Mouse (Mus musculus) intestine, postnatal 0 days (tissue): Measurements from ENCODE around the gene Dab1. TPM values are rescaled to one million over a fixed set of nuclear protein-coding genes. Genes with fewer than 3 reads are reported as not detected.
A peak's percentile ranks its signal among the peaks of the same experiment; 100 is the strongest.

Experiments used
- ATAC-seq: fragments of 200-750 bp; cut with Nextera tagmentation; 2 replicates; pipeline ENCODE4 v1.8.0; 2017; ENCODE audit warnings: mild to moderate bottlenecking, moderate TSS enrichment, moderate library complexity
- H3K27ac ChIP-seq: fragments of 300-500 bp; sonication (generic); 2 replicates; pipeline ENCODE4 v1.5.1; 2014; ENCODE audit warnings: mild to moderate bottlenecking, low read depth, low read length, moderate library complexity
- H3K27me3 ChIP-seq: fragments of 300-500 bp; sonication (generic); replicated peaks from 2 replicates; pipeline ENCODE4 v1.6.1; 2014; ENCODE audit warnings: low read length, mixed read lengths; ENCODE audit not compliant: control insufficient read depth, insufficient read depth
- H3K36me3 ChIP-seq: fragments of 300-500 bp; sonication (generic); 2 replicates; pipeline ENCODE4 v1.6.1; 2014; ENCODE audit warnings: mild to moderate bottlenecking, moderate library complexity; ENCODE audit not compliant: control insufficient read depth, insufficient read depth
- H3K4me1 ChIP-seq: fragments of 300-500 bp; sonication (generic); replicated peaks from 2 replicates; pipeline ENCODE4 v1.6.1; 2014; ENCODE audit warnings: antibody characterized with exemption, low read length, mixed read lengths; ENCODE audit not compliant: control insufficient read depth, insufficient read depth
- H3K4me2 ChIP-seq: fragments of 300-500 bp; sonication (generic); replicated peaks from 2 replicates; pipeline ENCODE4 v1.6.1; 2014; ENCODE audit warnings: low read depth, mild to moderate bottlenecking, moderate library complexity
- H3K4me3 ChIP-seq: fragments of 300-500 bp; sonication (generic); 2 replicates; pipeline ENCODE4 v1.5.1; 2014; ENCODE audit warnings: low read depth, low read length
- H3K9ac ChIP-seq: fragments of 300-500 bp; sonication (generic); 2 replicates; pipeline ENCODE4 v1.6.1; 2014; ENCODE audit warnings: mild to moderate bottlenecking, low read depth, low read length
- H3K9me3 ChIP-seq: fragments of 300-500 bp; sonication (generic); 2 replicates; pipeline ENCODE4 v1.6.1; 2016; ENCODE audit warnings: mixed run types; ENCODE audit not compliant: control insufficient read depth
- CTCF ChIP-seq: sonication (generic); IDR thresholded peaks from 2 replicates; pipeline ENCODE4 v1.5.1; 2016; ENCODE audit warnings: low read depth, mild to moderate bottlenecking, control low read depth, antibody characterized with exemption, moderate library complexity
- WGBS: fragments of 180-500 bp; shearing (Covaris S2); extraction: QIAGEN DNeasy Blood & Tissue Kit; methylation state at CpG from one replicate; pipeline ENCODE4 v1.1.7; 2014; 5-methylcytosine and 5-hydroxymethylcytosine counted together
- polyA plus RNA-seq: library from polyadenylated mRNA; unstranded; fragments of >200 nt; fragmentation: Nextera tagmentation; extraction: Ambion mirVana; gene quantifications from 2 replicates; pipeline ENCODE4 v1.2.1, GENCODE M21; 2015

Gene Dab1
- polyA plus RNA-seq, 1 experiment from 2014 or later = 61.3 TPM

DNA sequence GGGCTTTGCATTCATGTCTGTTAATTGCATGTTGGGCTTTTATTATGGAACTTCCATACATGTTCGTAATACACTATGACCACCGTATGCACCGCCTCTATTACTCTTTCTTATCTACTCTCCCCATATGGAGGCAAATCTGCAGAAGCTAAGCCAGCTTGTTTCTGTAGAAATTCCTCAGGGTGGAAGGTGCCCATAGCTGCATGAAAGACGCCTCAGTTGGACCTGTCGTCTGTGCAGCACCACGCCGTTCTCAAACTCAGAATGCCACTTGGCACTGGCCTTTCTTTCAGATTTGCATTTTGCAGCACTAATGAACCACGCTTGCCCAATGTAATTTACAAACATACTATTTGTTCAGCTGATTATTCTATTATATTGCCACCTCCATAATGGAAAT, 1150.4 kb downstream of the Dab1 start:
- no peaks in the 10 kb centered on the region for H3K36me3 ChIP-seq
- no peaks in the 10 kb centered on the region for H3K4me1 ChIP-seq
- no peaks in the 10 kb centered on the region for H3K27me3 ChIP-seq
- H3K4me3 ChIP-seq = no peak overlapping the region
- H3K4me2 ChIP-seq = no peak overlapping the region
- no peak for ATAC-seq
- no peak overlapping the region for H3K27ac ChIP-seq
- H3K9ac ChIP-seq = no peak overlapping the region
- H3K9me3 ChIP-seq = no peaks in the 10 kb centered on the region
- TF ChIP-seq CTCF = no peak
- 88% methylated on average over 8 of the region's 8 CpGs for WGBS

DNA sequence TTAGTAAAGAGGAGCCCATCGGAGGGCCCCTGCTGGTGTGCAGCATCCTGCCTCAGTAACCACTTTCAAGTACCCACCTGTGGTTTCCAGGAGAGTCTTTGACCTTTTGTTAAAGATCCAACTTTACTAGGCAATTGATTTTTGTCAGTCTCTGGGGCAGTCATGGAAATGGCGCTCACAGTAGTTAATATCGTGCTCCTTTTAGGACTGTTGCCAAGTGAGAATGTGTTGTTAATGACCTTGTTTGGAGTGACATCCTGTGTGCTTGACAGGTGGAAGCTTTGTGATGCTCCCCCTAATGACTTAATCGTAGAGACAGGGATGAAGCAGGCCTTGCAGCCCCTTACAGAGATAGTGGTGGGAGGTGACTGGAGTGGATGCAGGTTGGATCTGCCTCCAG, 1151.2 kb downstream of the Dab1 start:
- 62% methylated on average over 4 of the region's 4 CpGs for WGBS
- no peak overlapping the region for H3K9ac ChIP-seq
- no peaks in the 10 kb centered on the region for H3K9me3 ChIP-seq
- TF ChIP-seq CTCF = no peak
- no peaks in the 10 kb centered on the region for H3K4me1 ChIP-seq
- ATAC-seq = no peak
- no peak overlapping the region for H3K4me2 ChIP-seq
- H3K4me3 ChIP-seq = no peak overlapping the region
- H3K27me3 ChIP-seq = no peaks in the 10 kb centered on the region
- no peaks in the 10 kb centered on the region for H3K36me3 ChIP-seq
- no peak overlapping the region for H3K27ac ChIP-seq

- H3K4me2 ChIP-seq = no peak overlapping the region
- no peak overlapping the region for H3K27ac ChIP-seq
- H3K4me3 ChIP-seq = no peak overlapping the region
- TF ChIP-seq CTCF = no peak
- 51% methylated on average over 3 of the region's 3 CpGs for WGBS
- no peak overlapping the region for H3K9ac ChIP-seq
- no peak for ATAC-seq
- no peaks in the 10 kb centered on the region for H3K36me3 ChIP-seq
- H3K27me3 ChIP-seq = no peaks in the 10 kb centered on the region
- no peaks in the 10 kb centered on the region for H3K9me3 ChIP-seq
- no peaks in the 10 kb centered on the region for H3K4me1 ChIP-seq
Measured at GRCm38 (mm10) chr4:104775601-104776000, 1156.4 kb downstream of the Dab1 start.

GRCm38 (mm10) chr4:104779460-104779859, 1160.3 kb downstream of the Dab1 start:
- H3K36me3 ChIP-seq = no peaks in the 10 kb centered on the region
- H3K9me3 ChIP-seq = no peaks in the 10 kb centered on the region
- no peaks in the 10 kb centered on the region for H3K27me3 ChIP-seq
- TF ChIP-seq CTCF = no peak
- WGBS = 76% methylated on average over 5 of the region's 5 CpGs
- no peak overlapping the region for H3K4me2 ChIP-seq
- no peaks in the 10 kb centered on the region for H3K4me1 ChIP-seq
- ATAC-seq = no peak
- H3K9ac ChIP-seq = no peak overlapping the region
- H3K4me3 ChIP-seq = no peak overlapping the region
- no peak overlapping the region for H3K27ac ChIP-seq

DNA sequence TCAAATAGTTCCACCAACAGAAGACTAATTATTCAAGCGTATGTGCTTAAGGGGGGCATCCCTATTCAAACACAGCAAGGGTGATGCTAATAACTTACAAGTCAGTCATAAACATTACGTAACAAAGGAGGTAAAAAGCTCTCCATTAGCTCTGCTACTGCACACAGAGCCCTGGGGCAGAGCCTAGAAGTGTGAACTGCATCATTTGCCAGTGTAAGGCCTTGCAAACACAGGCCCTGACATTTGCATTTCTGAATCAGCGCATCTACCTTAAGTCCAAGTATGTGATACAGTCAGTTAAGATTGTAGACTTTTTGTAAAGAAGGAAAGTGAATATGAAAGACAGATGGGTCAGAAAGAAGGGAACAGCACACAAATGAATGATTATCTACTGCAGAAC, 1162.3 kb downstream of the Dab1 start:
- H3K4me3 ChIP-seq = no peak overlapping the region
- no peaks in the 10 kb centered on the region for H3K27me3 ChIP-seq
- no peak overlapping the region for H3K4me2 ChIP-seq
- no peak for ATAC-seq
- 85% methylated on average over 3 of the region's 3 CpGs for WGBS
- TF ChIP-seq CTCF = no peak
- H3K4me1 ChIP-seq = no peaks in the 10 kb centered on the region
- no peaks in the 10 kb centered on the region for H3K9me3 ChIP-seq
- no peaks in the 10 kb centered on the region for H3K36me3 ChIP-seq
- no peak overlapping the region for H3K9ac ChIP-seq
- no peak overlapping the region for H3K27ac ChIP-seq

DNA sequence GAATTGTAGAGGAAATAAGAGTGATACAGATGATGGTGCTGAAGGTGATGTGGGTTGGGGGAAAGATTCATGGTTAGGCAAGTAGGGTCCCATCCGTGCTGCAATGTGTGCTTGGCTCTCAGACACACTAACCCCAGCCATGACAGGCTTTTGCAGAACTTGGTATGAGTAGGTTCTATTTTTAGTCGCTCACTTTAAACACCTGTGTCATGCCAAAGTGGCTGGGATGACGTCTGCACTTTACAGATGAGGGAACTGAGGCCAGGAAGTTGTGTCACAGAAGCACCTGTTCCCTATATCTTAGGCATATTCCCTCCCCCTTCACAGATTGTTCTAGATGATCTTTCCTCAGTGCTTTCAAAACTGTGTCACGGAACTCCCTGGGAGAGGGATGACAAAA, 1163.2 kb downstream of the Dab1 start:
- TF ChIP-seq CTCF = no peak
- 74% methylated on average over 4 of the region's 4 CpGs for WGBS
- Histone ChIP-seq H3K36me3 (no peaks in the 10 kb centered on the region), H3K27me3 (no peaks in the 10 kb centered on the region), H3K27ac (no peak overlapping the region), H3K4me1 (no peaks in the 10 kb centered on the region), H3K9ac (no peak overlapping the region), H3K4me2 (no peak overlapping the region), H3K9me3 (no peaks in the 10 kb centered on the region), H3K4me3 (no peak overlapping the region)
- no peak for ATAC-seq

GRCm38 (mm10) chr4:104792111-104792510, 1173.0 kb downstream of the Dab1 start:
- Histone ChIP-seq H3K27me3 (no peaks in the 10 kb centered on the region), H3K9ac (no peak overlapping the region), H3K9me3 (no peaks in the 10 kb centered on the region), H3K4me1 (no peaks in the 10 kb centered on the region), H3K4me2 (no peak overlapping the region), H3K27ac (peak overlapping the region; percentile 21; the same call in 1 of the 2 replicates), H3K4me3 (no peak overlapping the region), H3K36me3 (no peaks in the 10 kb centered on the region)
- WGBS = 60% methylated on average over 4 of the region's 4 CpGs
- ATAC-seq = peak; percentile 89
- TF ChIP-seq CTCF = no peak
